Mouse (Mus musculus) lung, embryonic 14.5 days (tissue): ENCODE data around the gene Pus10. TPM values are rescaled to one million over a fixed set of nuclear protein-coding genes. Genes with fewer than 3 reads are reported as not detected.

Source experiments
- ATAC-seq: fragments of 200-750 bp; cut with Nextera tagmentation; 2 replicates; pipeline ENCODE4 v1.8.0; 2017; ENCODE audit warnings: mild to moderate bottlenecking, moderate TSS enrichment, moderate library complexity; ENCODE audit not compliant: insufficient read depth
- DNase-seq: peaks from one replicate; pipeline ENCODE4 v3.0.0-alpha.2; 2015
- H3K27ac ChIP-seq: fragments of 300-500 bp; sonication (generic); 2 replicates; pipeline ENCODE4 v1.5.1; 2014; ENCODE audit warnings: low read depth, mild to moderate bottlenecking, moderate library complexity
- H3K27me3 ChIP-seq: fragments of 300-500 bp; sonication (generic); 2 replicates; pipeline ENCODE4 v1.6.1; 2014; ENCODE audit warnings: low read length, control low read depth; ENCODE audit not compliant: insufficient read depth
- H3K36me3 ChIP-seq: fragments of 300-500 bp; sonication (generic); 2 replicates; pipeline ENCODE4 v1.6.1; 2014; ENCODE audit warnings: control low read depth; ENCODE audit not compliant: insufficient read depth
- H3K4me1 ChIP-seq: fragments of 300-500 bp; sonication (generic); 2 replicates; pipeline ENCODE4 v1.6.1; 2014; ENCODE audit warnings: antibody characterized with exemption, control low read depth; ENCODE audit not compliant: insufficient read depth
- H3K4me2 ChIP-seq: fragments of 300-500 bp; sonication (generic); 2 replicates; pipeline ENCODE4 v1.6.1; 2014; ENCODE audit warnings: mild to moderate bottlenecking
- H3K4me3 ChIP-seq: fragments of 300-500 bp; sonication (generic); 2 replicates; pipeline ENCODE4 v1.5.1; 2014; ENCODE audit warnings: low read depth, low read length
- H3K9ac ChIP-seq: fragments of 300-500 bp; sonication (generic); 2 replicates; pipeline ENCODE4 v1.6.1; 2014
- H3K9me3 ChIP-seq: fragments of 300-500 bp; sonication (generic); 2 replicates; pipeline ENCODE4 v1.6.1; 2016; ENCODE audit warnings: low read depth, low read length, control low read depth
- CTCF ChIP-seq: IDR thresholded peaks from 2 replicates; pipeline ENCODE4 v1.5.1; 2016; ENCODE audit warnings: antibody characterized with exemption, low read depth
- WGBS: fragments of 180-500 bp; shearing (Covaris S2); extraction: QIAGEN DNeasy Blood & Tissue Kit; methylation state at CpG from one replicate; pipeline ENCODE4 v1.1.7; 2014; 5-methylcytosine and 5-hydroxymethylcytosine counted together
- polyA plus RNA-seq: library from polyadenylated mRNA; unstranded; fragments of >200 nt; fragmentation: Nextera tagmentation; extraction: Ambion mirVana; gene quantifications from 2 replicates; pipeline ENCODE4 v1.2.1, GENCODE M21; 2014

Pus10 gene
- polyA plus RNA-seq, 1 experiment from 2014 or later = 20.2 TPM

- peaks cover 16% of the 10 kb centered on the region for H3K36me3 ChIP-seq
- H3K4me3 ChIP-seq = no peak overlapping the region
- TF ChIP-seq CTCF = no peak
- no peaks in the 10 kb centered on the region for H3K4me1 ChIP-seq
- WGBS = 84% methylated on average over 6 of the region's 6 CpGs
- H3K9ac ChIP-seq = no peak overlapping the region
- ATAC-seq (no peak), DNase-seq (no peak)
- no peak overlapping the region for H3K27ac ChIP-seq
- H3K9me3 ChIP-seq = no peaks in the 10 kb centered on the region
- no peak overlapping the region for H3K4me2 ChIP-seq
- H3K27me3 ChIP-seq = no peaks in the 10 kb centered on the region
Measured at GRCm38 (mm10) chr11:23734749-23735286, 69.3 kb downstream of the Pus10 start.

- peaks cover 6% of the 10 kb centered on the region for H3K36me3 ChIP-seq
- H3K27ac ChIP-seq = no peak overlapping the region
- ATAC-seq (no peak), DNase-seq (no peak)
- no peaks in the 10 kb centered on the region for H3K9me3 ChIP-seq
- no peak overlapping the region for H3K4me3 ChIP-seq
- H3K4me1 ChIP-seq = no peaks in the 10 kb centered on the region
- H3K27me3 ChIP-seq = no peaks in the 10 kb centered on the region
- no peak overlapping the region for H3K4me2 ChIP-seq
- no peak overlapping the region for H3K9ac ChIP-seq
- no peak for TF ChIP-seq CTCF
Measured at GRCm38 (mm10) chr11:23735820-23736470, 70.5 kb downstream of the Pus10 start.

- Histone ChIP-seq H3K4me3 (no peak overlapping the region), H3K27me3 (no peaks in the 10 kb centered on the region), H3K4me1 (no peaks in the 10 kb centered on the region), H3K9ac (no peak overlapping the region), H3K9me3 (no peaks in the 10 kb centered on the region), H3K27ac (no peak overlapping the region), H3K4me2 (no peak overlapping the region), H3K36me3 (0 out of 2 replicates have a peak, but pooled peaks cover 3% of the 10 kb centered on the region)
- DNase-seq (no peak), ATAC-seq (no peak)
- TF ChIP-seq CTCF = no peak
- WGBS = 72% methylated on average over 4 of the region's 4 CpGs
Measured at GRCm38 (mm10) chr11:23740895-23741294, 75.4 kb downstream of the Pus10 start.

DNA sequence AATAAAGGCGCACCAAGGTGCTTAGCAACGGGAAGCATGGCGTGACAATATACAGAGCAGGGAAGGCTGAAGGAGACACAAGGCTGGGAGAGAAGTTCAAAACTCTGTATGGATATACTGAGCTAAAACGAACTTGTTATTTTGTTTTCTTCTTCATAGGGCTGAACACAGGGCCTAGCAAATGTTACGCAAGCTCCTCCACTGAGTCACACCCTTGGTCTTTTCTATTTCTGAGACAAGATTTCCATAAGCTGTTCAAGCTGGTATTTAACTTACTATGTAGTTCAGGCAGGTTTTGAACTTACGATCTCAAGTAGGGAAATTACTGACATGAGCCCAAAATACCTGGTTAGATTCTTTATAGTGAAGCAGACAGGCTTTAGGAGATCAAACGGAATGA is 75.9 kb downstream of the Pus10 start:
- WGBS = 92% methylated on average over 7 of the region's 7 CpGs
- Histone ChIP-seq H3K9ac (no peak overlapping the region), H3K4me3 (no peak overlapping the region), H3K27me3 (no peaks in the 10 kb centered on the region), H3K27ac (no peak overlapping the region), H3K36me3 (0 out of 2 replicates have a peak, but pooled peaks cover 3% of the 10 kb centered on the region), H3K9me3 (no peaks in the 10 kb centered on the region), H3K4me1 (no peaks in the 10 kb centered on the region), H3K4me2 (no peak overlapping the region)
- no peak for TF ChIP-seq CTCF
- ATAC-seq = no peak
- no peak for DNase-seq

- 79% methylated on average over 3 of the region's 3 CpGs for WGBS
Measured at GRCm38 (mm10) chr11:23744352-23744751, 78.9 kb downstream of the Pus10 start.

DNA sequence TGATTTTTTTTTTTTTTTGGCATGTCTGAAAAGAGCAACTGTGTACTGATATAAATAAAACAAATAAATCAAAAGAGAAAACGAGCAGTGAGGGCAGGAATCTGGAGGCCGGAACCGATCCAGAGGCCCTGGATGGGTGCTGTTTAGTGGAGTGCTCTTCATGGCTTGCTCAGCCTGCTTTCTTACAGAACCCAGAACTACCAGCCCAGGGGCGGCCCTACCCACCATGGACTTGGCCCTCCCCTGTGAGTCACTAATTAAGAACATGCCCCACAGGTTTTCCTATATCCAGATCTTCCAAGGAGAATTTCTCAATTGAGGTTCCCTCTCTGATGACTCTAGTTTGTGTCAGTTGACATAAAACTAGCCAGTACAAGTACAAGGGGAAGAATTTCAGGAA is 80.6 kb downstream of the Pus10 start:
- H3K27ac ChIP-seq = no peak overlapping the region
- H3K4me2 ChIP-seq = no peak overlapping the region
- DNase-seq (no peak), ATAC-seq (no peak)
- no peaks in the 10 kb centered on the region for H3K4me1 ChIP-seq
- no peak for TF ChIP-seq CTCF
- 65% methylated on average over 4 of the region's 4 CpGs for whole genome bisulfite sequencing
- no peaks in the 10 kb centered on the region for H3K9me3 ChIP-seq
- no peak overlapping the region for H3K4me3 ChIP-seq
- H3K27me3 ChIP-seq = no peaks in the 10 kb centered on the region
- H3K9ac ChIP-seq = no peak overlapping the region
- 0 out of 2 replicates have a peak, but pooled peaks cover 3% of the 10 kb centered on the region for H3K36me3 ChIP-seq

More at GRCm38 (mm10) chr11:23744352-23744751, 78.9 kb downstream of the Pus10 start:
- 0 out of 2 replicates have a peak, but pooled peaks cover 3% of the 10 kb centered on the region for H3K36me3 ChIP-seq
- no peak for TF ChIP-seq CTCF
- no peak for DNase-seq
- no peak overlapping the region for H3K4me2 ChIP-seq
- H3K27me3 ChIP-seq = no peaks in the 10 kb centered on the region
- H3K9me3 ChIP-seq = no peaks in the 10 kb centered on the region
- H3K4me3 ChIP-seq = no peak overlapping the region
- no peak overlapping the region for H3K9ac ChIP-seq
- H3K4me1 ChIP-seq = no peaks in the 10 kb centered on the region
- no peak for ATAC-seq
- H3K27ac ChIP-seq = no peak overlapping the region

DNA sequence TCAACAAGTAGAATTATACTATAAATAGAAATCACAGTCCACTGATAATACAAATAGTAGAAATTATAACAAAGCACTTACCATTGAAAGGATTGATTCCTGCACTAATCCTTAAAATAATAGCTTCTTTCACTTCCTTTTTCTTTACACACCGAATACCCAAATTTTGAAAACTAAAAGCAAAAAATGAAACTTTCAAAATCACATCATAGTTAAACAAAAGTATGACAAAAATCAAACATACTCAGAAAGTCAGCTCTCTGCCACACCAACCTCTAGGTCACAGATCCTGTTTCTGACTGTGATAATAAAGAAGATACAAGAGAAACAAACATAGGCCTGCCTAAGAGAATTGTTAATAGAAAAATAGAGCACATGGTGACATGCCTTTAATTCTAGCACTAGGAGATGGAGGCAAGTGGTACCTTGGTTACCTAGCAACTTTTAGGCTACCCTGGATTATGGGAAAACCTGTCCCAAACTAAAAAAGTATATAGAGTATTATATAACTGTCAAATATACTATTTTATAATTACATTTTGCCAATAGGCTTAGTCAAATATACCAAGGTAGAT is 87.7 kb downstream of the Pus10 start:
- Histone ChIP-seq H3K27ac (no peak overlapping the region), H3K36me3 (no peaks in the 10 kb centered on the region), H3K4me2 (no peak overlapping the region), H3K9ac (no peak overlapping the region), H3K4me3 (no peak overlapping the region), H3K9me3 (no peaks in the 10 kb centered on the region), H3K4me1 (no peaks in the 10 kb centered on the region), H3K27me3 (no peaks in the 10 kb centered on the region)
- 85% methylated on average over 1 of the region's 1 CpGs for WGBS
- ATAC-seq (no peak), DNase-seq (no peak)
- no peak for TF ChIP-seq CTCF
